Mouse (Mus musculus): ENCODE measurements around the gene Il2ra.

GRCm38 (mm10) chr2:11625890-11626289, 16.7 kb upstream of the Il2ra start, which contains the start of gene Gm17490:
- no peak for TF ChIP-seq POLR2A (IDR thresholded peaks at IDR 0.05; ENCODE audit: low read depth, low read length)
- no peak for TF ChIP-seq CTCF (IDR thresholded peaks at IDR 0.05; ENCODE audit: extremely low read depth, insufficient read length, insufficient replicate concordance, low read depth, low read length)
